Mouse (Mus musculus) layer of hippocampus, adult 11-12 months (tissue): Measurements from ENCODE around the gene Esam.

Source experiments
- DNase-seq: peaks from one replicate; pipeline ENCODE4 v3.0.0; 2022; ENCODE audit warnings: low spot score

Gene Esam

GRCm38 (mm10) chr9:37527396-37528224, at the start of gene Esam:
TSS of gene Esam (plus strand) at chr9:37528078.
- no peak for DNase-seq

- no peak for DNase-seq
Observed at GRCm38 (mm10) chr9:37485146-37485545, 42.7 kb upstream of the Esam start.

GRCm38 (mm10) chr9:37488041-37488440, 39.8 kb upstream of the Esam start:
- DNase-seq: no peak

- peak; percentile 84 for DNase-seq
Observed at GRCm38 (mm10) chr9:37488611-37489396, 39.1 kb upstream of the Esam start, which contains the start of gene Msantd2. TSS of gene Msantd2 (plus strand) at chr9:37489319.

GRCm38 (mm10) chr9:37489446-37490120, 38.3 kb upstream of the Esam start:
- peak; percentile 29 for DNase-seq

GRCm38 (mm10) chr9:37495761-37496160, 32.1 kb upstream of the Esam start:
- no peak for DNase-seq

- no peak for DNase-seq
Observed at GRCm38 (mm10) chr9:37496325-37496724, 31.6 kb upstream of the Esam start.

- DNase-seq: no peak
Observed at GRCm38 (mm10) chr9:37500201-37500600, 27.7 kb upstream of the Esam start.

GRCm38 (mm10) chr9:37501170-37501569, 26.7 kb upstream of the Esam start:
- DNase-seq: no peak

- no peak for DNase-seq
Observed at GRCm38 (mm10) chr9:37504348-37504747, 23.5 kb upstream of the Esam start.

GRCm38 (mm10) chr9:37506023-37506422, 21.9 kb upstream of the Esam start:
- no peak for DNase-seq

GRCm38 (mm10) chr9:37512097-37512496, 15.8 kb upstream of the Esam start:
- no peak for DNase-seq

GRCm38 (mm10) chr9:37514456-37514855, 13.4 kb upstream of the Esam start:
- no peak for DNase-seq

- no peak for DNase-seq
Observed at GRCm38 (mm10) chr9:37517467-37517866, 10.4 kb upstream of the Esam start.

- no peak for DNase-seq
Observed at GRCm38 (mm10) chr9:37518991-37519390, 8.9 kb upstream of the Esam start.

GRCm38 (mm10) chr9:37519995-37520394, 7.9 kb upstream of the Esam start:
- DNase-seq: no peak

GRCm38 (mm10) chr9:37525461-37525860, 2.4 kb upstream of the Esam start:
- DNase-seq: no peak

GRCm38 (mm10) chr9:37526443-37527395, 1.2 kb upstream of the Esam start:
- DNase-seq: no peak

- DNase-seq: no peak
Observed at GRCm38 (mm10) chr9:37528225-37528970, 520 bp downstream of the Esam start.

- no peak for DNase-seq
Observed at GRCm38 (mm10) chr9:37530031-37530887, 2.4 kb downstream of the Esam start.
